In genomic region chr15:75189116-75189515, GRCm38 (mm10) we compare ENCODE assay signal across 10 mouse cellular contexts. TPM values are rescaled to one million over a fixed set of nuclear protein-coding genes. Genes with fewer than 3 reads are reported as not detected.
A peak's percentile ranks its signal among the peaks of the same experiment; 100 is the strongest.
DNase-seq lines count a peak whose midpoint lies in the region; ATAC-seq lines count a peak whose summit lies in the region.
"Had no signal": no experiment of that assay in that cellular context is flagged by ENCODE, and none has a peak within 500 bp of the region (broad histone marks: within the 10 kb centered on the region; RNA-seq: fewer than 3 reads in every experiment).

No protein-coding gene starts in this region.

- 65% methylated on average over 2 of the region's 2 CpGs for WGBS in heart, embryonic 10.5 days

- H3K27ac ChIP-seq in heart, embryonic 10.5 days = no peak overlapping the region
- H3K27ac ChIP-seq: embryonic facial prominence, embryonic 15.5 days had no signal

- H3K36me3 ChIP-seq in heart, embryonic 10.5 days = no peaks in the 10 kb centered on the region
- H3K36me3 ChIP-seq: embryonic facial prominence, embryonic 15.5 days had no signal

- no peak overlapping the region for H3K4me3 ChIP-seq in heart, embryonic 10.5 days
- H3K4me3 ChIP-seq: embryonic facial prominence, embryonic 15.5 days had no signal

- no peaks in the 10 kb centered on the region for H3K9me3 ChIP-seq in heart, embryonic 10.5 days
- H3K9me3 ChIP-seq: embryonic facial prominence, embryonic 15.5 days had no signal

- peak; percentile 68 for DNase-seq in heart, embryonic 10.5 days (ENCODE audit: low spot score)
- no peak for DNase-seq in heart, adult 8-10 months (ENCODE audit: low spot score)
- DNase-seq in 416B (ENCODE audit: low read depth) (peak; percentile 45), MN1 (ENCODE audit: low spot score) (peak; percentile 5)
- DNase-seq in spleen, postnatal 36 days (ENCODE audit: low spot score in 2 of 2) = peak; percentile 8 to 24
- DNase-seq in right cerebral cortex, postnatal 14 days = no peak

- peak; percentile 38 for ATAC-seq in inflammation-experienced regulatory T-cells, adult 6 months
- no peak for ATAC-seq in monocyte, adult 5-6 weeks (replicated peaks; ENCODE audit: insufficient number of reproducible peaks, low FRiP score, low TSS enrichment, poor library complexity, severe bottlenecking)

- H3K4me1 ChIP-seq in heart, embryonic 10.5 days = no peaks in the 10 kb centered on the region
- H3K4me1 ChIP-seq: embryonic facial prominence, embryonic 15.5 days had no signal

- no peaks in the 10 kb centered on the region for H3K27me3 ChIP-seq in heart, embryonic 10.5 days (ENCODE audit: insufficient read depth, poor library complexity, severe bottlenecking)
- H3K27me3 ChIP-seq: embryonic facial prominence, embryonic 15.5 days had no signal

RNA-seq across cellular contexts. Expression of gene BC025446, which starts 27.1 kb away (rescaled TPM):
- polyA plus RNA-seq in heart, embryonic 10.5 days (2016; fragmentation: Nextera tagmentation; extraction: Ambion mirVana) = 0.18 TPM in 1 of 2 replicates, not detected in the other
- not detected for total RNA-seq in heart, adult 8-10 months (2022)
- not detected for polyA plus RNA-seq in inflammation-experienced regulatory T-cells, adult 6 months (2017; shearing (Covaris generic))
- total RNA-seq in monocyte, adult 5-6 weeks (2017) = not detected in 3 replicates
- polyA plus RNA-seq: embryonic facial prominence, embryonic 15.5 days had no signal

RNA-seq across cellular contexts. Expression of gene Ly6g, which starts 34.1 kb away (rescaled TPM):
- polyA plus RNA-seq in heart, embryonic 10.5 days (2016; fragmentation: Nextera tagmentation; extraction: Ambion mirVana) = not detected in 2 replicates
- total RNA-seq in heart, adult 8-10 months (2022) = not detected
- polyA plus RNA-seq in inflammation-experienced regulatory T-cells, adult 6 months (2017; shearing (Covaris generic)) = not detected
- total RNA-seq in monocyte, adult 5-6 weeks (2017) = not detected in 3 replicates
- polyA plus RNA-seq: embryonic facial prominence, embryonic 15.5 days; lung, embryonic 16.5 days had no signal

Comparison
In these comparisons a context has a peak if more than half of its experiments do, and no peak if none do; other contexts are left out.
1. DNase-seq: peak in heart, embryonic 10.5 days (single experiment), 416B (single experiment), MN1 (single experiment) and spleen, postnatal 36 days (2 of 2); none in heart, adult 8-10 months (single experiment) and right cerebral cortex, postnatal 14 days (single experiment).